Mouse (Mus musculus): ENCODE results near the gene Rgl2. TPM values are rescaled to one million over a fixed set of nuclear protein-coding genes. Genes with fewer than 3 reads are reported as not detected.
"Not testable (repeated sequence)": the region's sequence is repeated elsewhere in the genome, so short reads cannot be mapped to it uniquely, and the experiment has no call there.

The Rgl2 gene
- polyA plus RNA-seq, 1 experiment: 528 TPM

GRCm38 (mm10) chr17:33892429-33892828 is 36.9 kb upstream of the Rgl2 start:
- DNase-seq: no peak
- H3K27me3 ChIP-seq (ENCODE audit: control insufficient read depth, insufficient read depth, low read length): no peaks in the 10 kb centered on the region
- peaks cover 4% of the 10 kb centered on the region; the same call in 1 of the 2 replicates for H3K4me1 ChIP-seq (replicated peaks; ENCODE audit: control insufficient read depth, insufficient read depth, low read length)
- H3K4me3 ChIP-seq (ENCODE audit: control insufficient read depth, insufficient read depth, low read length): no peak overlapping the region
- H3K36me3 ChIP-seq (ENCODE audit: control insufficient read depth, insufficient read depth, low read length): no peaks in the 10 kb centered on the region
- WGBS: 76% methylated on average over 7 of the region's 7 CpGs
- H3K27ac ChIP-seq (ENCODE audit: control insufficient read depth, insufficient read depth, low read length): no peak overlapping the region
- TF ChIP-seq POLR2A (IDR thresholded peaks at IDR 0.05; ENCODE audit: control insufficient read depth, extremely low read depth, insufficient read depth, low read length, poor library complexity) (no peak), CTCF (IDR thresholded peaks at IDR 0.05; ENCODE audit: borderline replicate concordance, control insufficient read depth, extremely low read depth, insufficient read depth, low read length, poor library complexity) (no peak)

GRCm38 (mm10) chr17:33893011-33893410 is 36.3 kb upstream of the Rgl2 start:
- not testable (repeated sequence) for H3K36me3 ChIP-seq (ENCODE audit: control insufficient read depth, insufficient read depth, low read length); H3K4me3 ChIP-seq (ENCODE audit: control insufficient read depth, insufficient read depth, low read length); H3K27me3 ChIP-seq (ENCODE audit: control insufficient read depth, insufficient read depth, low read length); DNase-seq; H3K4me1 ChIP-seq (replicated peaks; ENCODE audit: control insufficient read depth, insufficient read depth, low read length); H3K27ac ChIP-seq (ENCODE audit: control insufficient read depth, insufficient read depth, low read length)
- 93% methylated on average over 4 of the region's 4 CpGs for WGBS

- H3K27me3 ChIP-seq (ENCODE audit: control insufficient read depth, insufficient read depth, low read length): no peaks in the 10 kb centered on the region
- no peak for DNase-seq
- H3K36me3 ChIP-seq (ENCODE audit: control insufficient read depth, insufficient read depth, low read length): no peaks in the 10 kb centered on the region
- TF ChIP-seq POLR2A (IDR thresholded peaks at IDR 0.05; ENCODE audit: control insufficient read depth, extremely low read depth, insufficient read depth, low read length, poor library complexity) (no peak), CTCF (IDR thresholded peaks at IDR 0.05; ENCODE audit: borderline replicate concordance, control insufficient read depth, extremely low read depth, insufficient read depth, low read length, poor library complexity) (no peak)
- H3K4me3 ChIP-seq (ENCODE audit: control insufficient read depth, insufficient read depth, low read length): no peak overlapping the region
- WGBS: 50% methylated on average over 6 of the region's 6 CpGs
- H3K4me1 ChIP-seq (replicated peaks; ENCODE audit: control insufficient read depth, insufficient read depth, low read length): no peaks in the 10 kb centered on the region
- H3K27ac ChIP-seq (ENCODE audit: control insufficient read depth, insufficient read depth, low read length): no peak overlapping the region
Measured at GRCm38 (mm10) chr17:33897114-33897794, 32.1 kb upstream of the Rgl2 start.

GRCm38 (mm10) chr17:33898193-33898592 is 31.1 kb upstream of the Rgl2 start:
- H3K27ac ChIP-seq (ENCODE audit: control insufficient read depth, insufficient read depth, low read length); H3K4me3 ChIP-seq (ENCODE audit: control insufficient read depth, insufficient read depth, low read length); H3K36me3 ChIP-seq (ENCODE audit: control insufficient read depth, insufficient read depth, low read length); DNase-seq; H3K4me1 ChIP-seq (replicated peaks; ENCODE audit: control insufficient read depth, insufficient read depth, low read length); H3K27me3 ChIP-seq (ENCODE audit: control insufficient read depth, insufficient read depth, low read length): not testable (repeated sequence)
- 95% methylated on average over 4 of the region's 4 CpGs for WGBS

- WGBS: 31% methylated on average over 4 of the region's 4 CpGs
Measured at GRCm38 (mm10) chr17:33899642-33900041, 29.7 kb upstream of the Rgl2 start.

GRCm38 (mm10) chr17:33900281-33900988 is 28.9 kb upstream of the Rgl2 start:
- H3K27ac ChIP-seq (ENCODE audit: control insufficient read depth, insufficient read depth, low read length): no peak overlapping the region
- H3K4me1 ChIP-seq (replicated peaks; ENCODE audit: control insufficient read depth, insufficient read depth, low read length): peaks cover 5% of the 10 kb centered on the region; the same call in 1 of the 2 replicates
- DNase-seq: no peak
- H3K4me3 ChIP-seq (ENCODE audit: control insufficient read depth, insufficient read depth, low read length): no peak overlapping the region
- TF ChIP-seq POLR2A (IDR thresholded peaks at IDR 0.05; ENCODE audit: control insufficient read depth, extremely low read depth, insufficient read depth, low read length, poor library complexity): no peak
- no peak for TF ChIP-seq CTCF (IDR thresholded peaks at IDR 0.05; ENCODE audit: borderline replicate concordance, control insufficient read depth, extremely low read depth, insufficient read depth, low read length, poor library complexity)
- WGBS: 85% methylated on average over 7 of the region's 7 CpGs
- no peaks in the 10 kb centered on the region for H3K27me3 ChIP-seq (ENCODE audit: control insufficient read depth, insufficient read depth, low read length)
- no peaks in the 10 kb centered on the region for H3K36me3 ChIP-seq (ENCODE audit: control insufficient read depth, insufficient read depth, low read length)

More at GRCm38 (mm10) chr17:33899642-33900041, 29.7 kb upstream of the Rgl2 start:
- H3K36me3 ChIP-seq (ENCODE audit: control insufficient read depth, insufficient read depth, low read length): no peaks in the 10 kb centered on the region
- H3K4me1 ChIP-seq (replicated peaks; ENCODE audit: control insufficient read depth, insufficient read depth, low read length): peaks cover 5% of the 10 kb centered on the region; the same call in 1 of the 2 replicates
- H3K27ac ChIP-seq (ENCODE audit: control insufficient read depth, insufficient read depth, low read length): no peak overlapping the region
- no peak overlapping the region for H3K4me3 ChIP-seq (ENCODE audit: control insufficient read depth, insufficient read depth, low read length)
- H3K27me3 ChIP-seq (ENCODE audit: control insufficient read depth, insufficient read depth, low read length): no peaks in the 10 kb centered on the region
- DNase-seq: no peak
- TF ChIP-seq CTCF (IDR thresholded peaks at IDR 0.05; ENCODE audit: borderline replicate concordance, control insufficient read depth, extremely low read depth, insufficient read depth, low read length, poor library complexity) (no peak), POLR2A (IDR thresholded peaks at IDR 0.05; ENCODE audit: control insufficient read depth, extremely low read depth, insufficient read depth, low read length, poor library complexity) (no peak)

- Histone ChIP-seq H3K4me1 (replicated peaks; ENCODE audit: control insufficient read depth, insufficient read depth, low read length) (peaks cover 5% of the 10 kb centered on the region; the same call in 1 of the 2 replicates), H3K27me3 (ENCODE audit: control insufficient read depth, insufficient read depth, low read length) (no peaks in the 10 kb centered on the region), H3K27ac (ENCODE audit: control insufficient read depth, insufficient read depth, low read length) (no peak overlapping the region), H3K36me3 (ENCODE audit: control insufficient read depth, insufficient read depth, low read length) (no peaks in the 10 kb centered on the region), H3K4me3 (ENCODE audit: control insufficient read depth, insufficient read depth, low read length) (no peak overlapping the region)
- DNase-seq: no peak
- 95% methylated on average over 4 of the region's 4 CpGs for WGBS
- TF ChIP-seq POLR2A (IDR thresholded peaks at IDR 0.05; ENCODE audit: control insufficient read depth, extremely low read depth, insufficient read depth, low read length, poor library complexity): no peak
- no peak for TF ChIP-seq CTCF (IDR thresholded peaks at IDR 0.05; ENCODE audit: borderline replicate concordance, control insufficient read depth, extremely low read depth, insufficient read depth, low read length, poor library complexity)
Measured at GRCm38 (mm10) chr17:33900989-33901314, 28.4 kb upstream of the Rgl2 start.

Measured in thymus, adult 2 months (tissue).